Mouse (Mus musculus): ENCODE measurements around the gene Alpi. TPM values are rescaled to one million over a fixed set of nuclear protein-coding genes. Genes with fewer than 3 reads are reported as not detected.

The Alpi gene
- polyA plus RNA-seq (2012; rRNA removed), result not detected in 2 replicates
- polyA plus RNA-seq (2014; fragmentation: Nextera tagmentation; extraction: Ambion mirVana), result not detected in 2 replicates

DNA sequence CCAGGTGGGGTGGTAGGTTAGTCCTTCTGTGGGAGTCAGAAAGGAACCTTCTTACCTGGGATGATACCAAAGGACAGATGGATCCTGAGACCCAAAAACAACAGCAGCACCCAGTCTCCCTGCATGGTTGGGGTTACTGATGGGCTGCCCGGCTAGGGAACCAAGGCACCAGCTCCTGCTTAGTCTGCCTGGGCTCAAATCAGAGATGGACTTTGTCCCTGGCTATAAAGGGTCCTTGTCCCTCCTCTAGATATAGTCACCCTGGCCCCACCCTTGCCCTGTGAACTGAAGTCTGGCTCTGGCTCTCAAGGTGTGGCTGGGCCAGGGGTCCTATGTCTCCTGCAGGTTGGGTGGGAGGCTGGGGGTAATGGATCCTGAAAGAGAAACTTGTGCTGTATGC lies at the start of gene Alpi:
TSS of gene Alpi (minus strand) at position 196 of the 400 bp plus-strand sequence.
- ATAC-seq (ENCODE audit: insufficient read depth) (no peak), DNase-seq (ENCODE audit: low read depth in 3 of 3, low spot score in 3 of 3) (no peak)
- H3K4me2 ChIP-seq (ENCODE audit: low read depth), result no peak within 1 kb of the TSS
- no peak within 1 kb of the TSS for H3K27ac ChIP-seq
- no peak within 1 kb of the TSS for H3K9ac ChIP-seq (replicated peaks)
- H3K9me3 ChIP-seq (ENCODE audit: control insufficient read depth, low read length), result no peaks in the 10 kb centered on the region
- WGBS (ENCODE audit: insufficient replicate concordance), result 62% methylated on average over 1 of the region's 1 CpGs
- TF ChIP-seq EP300 (IDR thresholded peaks at IDR 0.05; ENCODE audit: low read depth) (no peak), CTCF (IDR thresholded peaks at IDR 0.05; ENCODE audit: low read depth) (no peak)
- H3K27me3 ChIP-seq (ENCODE audit: control insufficient read depth, insufficient read depth, low read length), result no peaks in the 10 kb centered on the region
- no peaks in the 10 kb centered on the region for H3K36me3 ChIP-seq (replicated peaks; ENCODE audit: control insufficient read depth, insufficient read depth, low read depth)
- H3K4me3 ChIP-seq (ENCODE audit: insufficient read depth in 1 of 2, low read depth in 2 of 2, low read length in 2 of 2), result no peak within 1 kb of the TSS
- H3K4me1 ChIP-seq (replicated peaks; ENCODE audit: control insufficient read depth in 2 of 2, insufficient read depth in 2 of 2, low read length in 1 of 2), result no peaks in the 10 kb centered on the region

DNA sequence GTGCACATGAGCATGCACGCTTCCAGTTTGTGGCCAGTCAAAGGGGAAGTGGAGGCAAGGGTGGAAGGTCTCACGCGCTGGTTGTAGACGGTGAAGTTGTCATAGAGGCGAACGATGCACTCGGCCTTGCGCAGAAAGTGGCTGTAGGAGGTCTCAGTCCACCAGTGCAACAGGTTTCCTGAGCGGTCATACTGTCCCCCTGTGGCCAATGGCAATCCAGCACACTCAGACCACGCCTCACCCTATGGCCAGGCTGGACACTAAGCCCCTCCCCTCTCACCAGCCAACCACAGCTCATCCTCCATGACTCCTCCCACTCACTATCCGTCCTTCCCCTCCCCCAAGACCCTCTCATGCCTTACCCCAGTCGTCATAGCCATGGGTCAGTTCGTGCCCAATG lies 48.0 kb upstream of the Alpi start:
- no peak for ATAC-seq (ENCODE audit: insufficient read depth)

DNA sequence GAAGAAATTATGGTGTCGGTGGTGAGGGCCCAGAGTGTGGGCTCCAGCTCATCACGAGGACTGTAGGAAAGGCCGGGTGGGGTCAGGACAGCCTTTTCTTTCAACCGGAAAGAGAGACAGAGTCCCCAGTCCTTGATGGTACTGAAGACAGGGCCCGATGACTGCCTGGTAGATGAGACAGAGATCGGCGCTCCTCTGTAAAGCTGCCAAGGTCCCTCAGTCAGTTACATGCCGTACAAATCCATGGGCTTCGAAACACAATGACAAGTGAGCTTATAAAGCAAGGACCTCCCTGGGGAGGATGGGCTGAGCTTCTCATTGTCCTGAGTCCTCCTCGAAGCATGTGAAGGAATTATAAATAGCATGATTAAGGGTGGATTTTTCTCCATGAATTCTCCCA lies 41.7 kb upstream of the Alpi start:
- H3K4me1 ChIP-seq (replicated peaks; ENCODE audit: control insufficient read depth in 2 of 2, insufficient read depth in 2 of 2, low read length in 1 of 2), result no peaks in the 10 kb centered on the region
- no peak for DNase-seq (ENCODE audit: low read depth in 3 of 3, low spot score in 3 of 3)
- no peaks in the 10 kb centered on the region for H3K27me3 ChIP-seq (ENCODE audit: control insufficient read depth, insufficient read depth, low read length)
- H3K9me3 ChIP-seq (ENCODE audit: control insufficient read depth, low read length), result no peaks in the 10 kb centered on the region
- H3K4me2 ChIP-seq (ENCODE audit: low read depth), result no peak overlapping the region
- H3K9ac ChIP-seq (replicated peaks), result no peak overlapping the region
- H3K27ac ChIP-seq, result no peak overlapping the region
- no peak for TF ChIP-seq CTCF (IDR thresholded peaks at IDR 0.05; ENCODE audit: low read depth)
- no peak for TF ChIP-seq EP300 (IDR thresholded peaks at IDR 0.05; ENCODE audit: low read depth)
- no peak overlapping the region for H3K4me3 ChIP-seq (ENCODE audit: insufficient read depth in 1 of 2, low read depth in 2 of 2, low read length in 2 of 2)
- ATAC-seq (ENCODE audit: insufficient read depth), result no peak
- 69% methylated on average over 10 of the region's 10 CpGs for WGBS (ENCODE audit: insufficient replicate concordance)
- H3K36me3 ChIP-seq (replicated peaks; ENCODE audit: control insufficient read depth, insufficient read depth, low read depth), result no peaks in the 10 kb centered on the region

More for the DNA sequence above, 48.0 kb upstream of the Alpi start:
- TF ChIP-seq EP300 (IDR thresholded peaks at IDR 0.05; ENCODE audit: low read depth), result no peak
- TF ChIP-seq CTCF (IDR thresholded peaks at IDR 0.05; ENCODE audit: low read depth), result no peak
- Histone ChIP-seq H3K27me3 (ENCODE audit: control insufficient read depth, insufficient read depth, low read length) (peaks cover 32% of the 10 kb centered on the region), H3K9ac (replicated peaks) (no peak overlapping the region), H3K27ac (no peak overlapping the region), H3K4me1 (replicated peaks; ENCODE audit: control insufficient read depth in 2 of 2, insufficient read depth in 2 of 2, low read length in 1 of 2) (no peaks in the 10 kb centered on the region), H3K36me3 (replicated peaks; ENCODE audit: control insufficient read depth, insufficient read depth, low read depth) (no peaks in the 10 kb centered on the region), H3K4me3 (ENCODE audit: insufficient read depth in 1 of 2, low read depth in 2 of 2, low read length in 2 of 2) (no peak overlapping the region), H3K9me3 (ENCODE audit: control insufficient read depth, low read length) (no peaks in the 10 kb centered on the region), H3K4me2 (ENCODE audit: low read depth) (no peak overlapping the region)
- no peak for DNase-seq (ENCODE audit: low read depth in 3 of 3, low spot score in 3 of 3)
- WGBS (ENCODE audit: insufficient replicate concordance), result 34% methylated on average over 13 of the region's 13 CpGs

DNA sequence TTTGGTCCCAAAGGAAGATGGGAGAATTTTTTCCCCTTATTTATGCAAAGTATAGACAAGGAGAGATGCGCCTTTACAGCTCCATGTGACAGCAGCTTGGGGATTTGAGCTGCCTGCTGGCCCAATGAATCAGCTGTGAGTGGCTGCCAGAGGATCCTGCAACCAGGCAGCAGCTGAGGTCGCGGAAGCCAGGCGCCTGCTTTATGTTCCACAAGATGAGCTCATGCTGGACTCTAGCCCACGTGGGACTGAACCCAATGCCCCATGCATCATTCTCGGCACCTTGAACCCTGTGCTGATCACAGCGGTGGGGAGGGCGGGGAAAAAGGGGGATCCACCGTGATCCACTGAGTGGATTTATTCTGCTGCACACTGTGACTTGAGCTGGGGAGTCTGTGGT lies 41.0 kb upstream of the Alpi start:
- TF ChIP-seq EP300 (IDR thresholded peaks at IDR 0.05; ENCODE audit: low read depth), result no peak
- Histone ChIP-seq H3K4me3 (ENCODE audit: insufficient read depth in 1 of 2, low read depth in 2 of 2, low read length in 2 of 2) (no peak overlapping the region), H3K4me1 (replicated peaks; ENCODE audit: control insufficient read depth in 2 of 2, insufficient read depth in 2 of 2, low read length in 1 of 2) (no peaks in the 10 kb centered on the region), H3K9ac (replicated peaks) (no peak overlapping the region), H3K27me3 (ENCODE audit: control insufficient read depth, insufficient read depth, low read length) (no peaks in the 10 kb centered on the region), H3K9me3 (ENCODE audit: control insufficient read depth, low read length) (no peaks in the 10 kb centered on the region), H3K27ac (no peak overlapping the region), H3K4me2 (ENCODE audit: low read depth) (no peak overlapping the region), H3K36me3 (replicated peaks; ENCODE audit: control insufficient read depth, insufficient read depth, low read depth) (no peaks in the 10 kb centered on the region)
- 65% methylated on average over 9 of the region's 9 CpGs for WGBS (ENCODE audit: insufficient replicate concordance)
- DNase-seq (ENCODE audit: low read depth in 3 of 3, low spot score in 3 of 3), result no peak
- ATAC-seq (ENCODE audit: insufficient read depth), result no peak

DNA sequence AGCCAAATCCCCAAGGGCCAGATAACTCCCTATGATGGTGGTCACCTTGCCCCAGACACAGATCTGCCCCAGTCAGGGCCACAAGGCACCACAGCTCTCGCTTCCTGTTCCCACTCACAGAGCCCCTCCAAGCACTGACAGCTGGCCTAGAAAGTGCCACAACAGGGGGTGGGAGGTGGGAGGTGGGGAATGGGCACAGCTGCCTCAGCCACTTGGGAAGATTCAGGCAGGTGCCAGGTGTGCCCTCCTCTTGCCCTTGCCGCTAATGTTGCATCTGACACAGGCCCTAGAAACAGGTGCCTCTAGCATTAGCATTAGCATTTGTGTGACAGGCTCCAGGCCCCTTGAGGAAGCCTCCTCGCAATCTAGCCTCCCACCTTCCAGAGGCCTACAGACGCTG lies 40.1 kb upstream of the Alpi start:
- WGBS (ENCODE audit: insufficient replicate concordance), result 65% methylated on average over 4 of the region's 4 CpGs
- ATAC-seq (ENCODE audit: insufficient read depth), result no peak

More for the DNA sequence above, 40.1 kb upstream of the Alpi start:
- no peak overlapping the region for H3K4me2 ChIP-seq (ENCODE audit: low read depth)
- no peaks in the 10 kb centered on the region for H3K4me1 ChIP-seq (replicated peaks; ENCODE audit: control insufficient read depth in 2 of 2, insufficient read depth in 2 of 2, low read length in 1 of 2)
- no peak overlapping the region for H3K4me3 ChIP-seq (ENCODE audit: insufficient read depth in 1 of 2, low read depth in 2 of 2, low read length in 2 of 2)
- no peaks in the 10 kb centered on the region for H3K9me3 ChIP-seq (ENCODE audit: control insufficient read depth, low read length)
- H3K27me3 ChIP-seq (ENCODE audit: control insufficient read depth, insufficient read depth, low read length), result no peaks in the 10 kb centered on the region
- no peak for DNase-seq (ENCODE audit: low read depth in 3 of 3, low spot score in 3 of 3)
- H3K9ac ChIP-seq (replicated peaks), result no peak overlapping the region
- no peak overlapping the region for H3K27ac ChIP-seq
- TF ChIP-seq EP300 (IDR thresholded peaks at IDR 0.05; ENCODE audit: low read depth) (no peak), CTCF (IDR thresholded peaks at IDR 0.05; ENCODE audit: low read depth) (no peak)
- H3K36me3 ChIP-seq (replicated peaks; ENCODE audit: control insufficient read depth, insufficient read depth, low read depth), result no peaks in the 10 kb centered on the region
